Mouse (Mus musculus) G1E (cell line): ENCODE measurements around the gene Atxn2. TPM values are rescaled to one million over a fixed set of nuclear protein-coding genes. Genes with fewer than 3 reads are reported as not detected.
"Not testable (repeated sequence)": the region's sequence is repeated elsewhere in the genome, so short reads cannot be mapped to it uniquely, and the experiment has no call there.

ENCODE experiments used
- ATAC-seq: 2 replicates; pipeline ENCODE4 v1.8.0; 2016; ENCODE audit warnings: mild to moderate bottlenecking; ENCODE audit not compliant: insufficient number of reproducible peaks, poor library complexity, low FRiP score, severe bottlenecking; ENCODE audit errors: extremely low read depth
- DNase-seq: peaks from one replicate; pipeline ENCODE4 v3.0.0; 2012; ENCODE audit warnings: low spot score
- H3K27me3 ChIP-seq: 2 replicates; pipeline ENCODE4 v1.6.1; 2012; ENCODE audit warnings: mild to moderate bottlenecking, low read length, inconsistent platforms; ENCODE audit not compliant: insufficient read depth
- H3K36me3 ChIP-seq: replicated peaks from 2 replicates; pipeline ENCODE3; 2012; ENCODE audit warnings: mild to moderate bottlenecking, inconsistent platforms
- H3K4me1 ChIP-seq: 2 replicates; pipeline ENCODE4 v1.6.1; 2012; ENCODE audit warnings: low read depth, low read length, inconsistent platforms, mixed read lengths; ENCODE audit not compliant: insufficient read depth
- H3K4me3 ChIP-seq: 2 replicates; pipeline ENCODE4 v1.5.1; 2012; ENCODE audit warnings: low read depth, mild to moderate bottlenecking, inconsistent platforms, low read length, moderate library complexity, mixed read lengths
- H3K9me3 ChIP-seq: replicated peaks from 2 replicates; pipeline ENCODE4 v1.6.1; 2012; ENCODE audit warnings: inconsistent platforms
- CTCF ChIP-seq: IDR thresholded peaks from 2 replicates; pipeline ENCODE4 v1.5.1; 2012; ENCODE audit warnings: low read depth, low read length, inconsistent platforms, mixed read lengths
- GATA1 ChIP-seq: IDR thresholded peaks from 2 replicates; pipeline ENCODE4 v1.6.1; 2012; ENCODE audit warnings: borderline replicate concordance, low read length, inconsistent platforms, mixed read lengths
- GATA2 ChIP-seq: IDR thresholded peaks from 2 replicates; pipeline ENCODE4 v1.6.1; 2012; ENCODE audit warnings: low read depth, low read length, inconsistent platforms, borderline replicate concordance
- POLR2AphosphoS5 ChIP-seq: IDR thresholded peaks from 2 replicates; pipeline ENCODE4 v1.6.1; 2012; ENCODE audit warnings: low read depth, low read length, inconsistent platforms; ENCODE audit not compliant: insufficient replicate concordance
- TAL1 ChIP-seq: conservative IDR thresholded peaks from 2 replicates; pipeline ENCODE4 v1.6.1; 2012; ENCODE audit warnings: low read depth, low read length, inconsistent platforms, mixed read lengths
- polyA plus RNA-seq: library from polyadenylated mRNA; stranded (reverse); fragments of >175 nt; gene quantifications from 2 replicates; pipeline ENCODE4 v1.2.3, GENCODE M21; 2012
- total RNA-seq, 2 experiments: library from RNA; stranded (forward) in 1 of 2; stranded (reverse) in 1 of 2; fragments of 200-1000 nt in 1 of 2; fragments of >200 nt in 1 of 2; fragmentation: Nextera tagmentation in 1 of 2; gene quantifications; 2 replicates each; pipeline ENCODE4 v1.2.3; 2014 to 2017

Gene Atxn2
- total and polyA plus RNA-seq, 3 experiments, result 38.0 to 151 (median 57.5) TPM

DNA sequence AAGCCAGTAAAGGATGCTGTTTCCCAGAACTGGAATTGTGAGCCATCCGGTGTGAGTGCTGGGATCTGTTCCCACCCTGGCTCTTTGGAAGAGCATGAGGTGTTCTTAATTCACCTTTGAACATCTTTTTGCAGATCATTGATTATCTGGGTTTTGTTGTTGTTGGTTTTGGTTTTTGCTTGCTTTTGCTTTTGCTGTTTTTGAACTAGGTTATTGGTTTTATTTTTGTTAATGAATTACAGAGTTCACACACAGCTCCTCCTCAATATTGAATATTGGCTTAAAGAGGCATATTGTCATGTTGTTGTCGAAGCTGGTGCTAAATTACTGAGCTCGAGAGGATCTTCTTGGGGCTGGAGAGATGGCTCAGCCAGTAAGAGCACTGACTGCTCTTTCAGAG lies 25.5 kb downstream of the Atxn2 start:
- no peak overlapping the region for H3K4me3 ChIP-seq
- ATAC-seq (no peak), DNase-seq (no peak)
- H3K27me3 ChIP-seq, result no peaks in the 10 kb centered on the region
- H3K36me3 ChIP-seq, result peaks cover 47% of the 10 kb centered on the region
- no peak for TF ChIP-seq TAL1
- no peak for TF ChIP-seq GATA1
- TF ChIP-seq POLR2AphosphoS5, result no peak
- TF ChIP-seq GATA2, result no peak
- TF ChIP-seq CTCF, result no peak
- no peaks in the 10 kb centered on the region for H3K9me3 ChIP-seq
- peaks cover 4% of the 10 kb centered on the region; the same call in 1 of the 2 replicates for H3K4me1 ChIP-seq

DNA sequence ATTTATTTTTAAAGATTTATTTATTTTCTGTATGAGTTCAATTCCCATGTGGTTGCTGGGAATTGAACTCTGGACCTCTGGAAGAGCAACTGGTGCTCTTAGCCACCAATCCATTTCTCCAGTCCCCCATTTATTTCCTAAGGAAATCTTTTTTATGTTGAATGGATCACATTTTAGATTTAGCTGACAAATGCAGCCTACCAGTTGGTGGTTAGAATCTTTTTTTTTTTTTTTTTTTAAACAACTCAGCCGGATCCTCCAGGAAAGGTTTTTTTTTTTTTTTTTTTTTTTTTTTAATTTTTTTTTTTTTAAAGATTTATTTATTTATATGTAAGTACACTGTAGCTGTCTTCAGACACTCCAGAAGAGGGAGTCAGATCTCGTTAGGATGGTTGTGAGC lies 27.0 kb downstream of the Atxn2 start:
- not testable (repeated sequence) for H3K4me3 ChIP-seq, DNase-seq, H3K9me3 ChIP-seq, H3K27me3 ChIP-seq, ATAC-seq
- peaks cover 11% of the 10 kb centered on the region; the same call in 1 of the 2 replicates for H3K4me1 ChIP-seq
- H3K36me3 ChIP-seq, result peaks cover 39% of the 10 kb centered on the region

DNA sequence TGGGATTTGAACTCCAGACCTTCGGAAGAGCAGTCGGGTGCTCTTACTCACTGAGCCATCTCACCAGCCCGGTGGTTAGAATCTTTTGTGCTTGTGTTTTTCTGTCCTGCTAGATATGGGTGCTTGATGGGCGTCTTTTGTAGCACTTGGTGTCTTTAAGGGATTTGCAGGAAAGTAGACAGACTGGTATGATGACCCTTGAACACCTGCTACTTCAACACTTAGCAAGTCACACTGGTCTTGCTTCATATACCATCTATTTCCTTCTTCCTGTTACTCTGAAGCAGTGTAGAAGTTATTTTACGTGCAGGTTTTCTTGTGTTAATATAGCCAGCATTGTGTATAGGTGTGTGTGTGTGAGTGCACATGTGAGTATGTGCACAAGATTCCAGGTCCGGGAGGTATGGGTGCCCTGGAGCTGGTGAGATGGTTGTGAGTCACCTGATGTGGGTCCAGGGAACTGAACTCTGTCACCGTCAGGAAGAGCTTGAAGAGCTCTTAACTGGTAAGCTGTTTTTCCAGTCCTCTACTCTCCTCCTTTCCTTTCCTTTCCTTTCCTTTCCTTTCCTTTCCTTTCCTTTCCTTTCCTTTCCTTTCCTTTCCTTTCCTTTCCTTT lies 27.5 kb downstream of the Atxn2 start:
- TF ChIP-seq GATA1 (no peak), GATA2 (no peak), POLR2AphosphoS5 (no peak), CTCF (no peak), TAL1 (no peak)
- peaks cover 44% of the 10 kb centered on the region for H3K36me3 ChIP-seq
- H3K4me3 ChIP-seq, result no peak overlapping the region
- no peaks in the 10 kb centered on the region for H3K9me3 ChIP-seq
- DNase-seq (no peak), ATAC-seq (no peak)
- peaks cover 11% of the 10 kb centered on the region; the same call in 1 of the 2 replicates for H3K4me1 ChIP-seq
- H3K27me3 ChIP-seq, result no peaks in the 10 kb centered on the region

DNA sequence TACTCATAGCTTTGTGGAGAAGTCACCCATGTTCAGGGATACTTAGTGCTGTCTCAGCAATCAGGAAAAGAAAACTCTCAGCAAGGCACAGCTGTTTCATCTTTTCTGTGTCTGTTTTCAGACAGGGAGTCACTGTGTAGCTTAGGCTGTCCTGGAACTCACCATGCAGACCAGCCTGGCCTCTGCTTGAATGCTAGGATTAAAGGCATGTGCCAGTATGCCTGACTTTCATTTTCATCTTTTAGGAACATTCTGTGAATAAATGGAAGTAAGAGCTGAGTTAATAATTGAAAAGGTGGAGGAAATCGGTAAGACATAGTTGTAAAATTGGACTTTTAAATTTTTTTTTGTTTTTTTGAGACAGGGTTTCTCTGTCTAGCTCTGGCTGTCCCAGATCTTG lies 29.4 kb downstream of the Atxn2 start:
- no peaks in the 10 kb centered on the region for H3K9me3 ChIP-seq
- ATAC-seq (no peak), DNase-seq (no peak)
- H3K4me3 ChIP-seq, result no peak overlapping the region
- peaks cover 14% of the 10 kb centered on the region for H3K4me1 ChIP-seq
- TF ChIP-seq TAL1 (no peak), GATA1 (no peak), POLR2AphosphoS5 (no peak), GATA2 (no peak), CTCF (no peak)
- peaks cover 40% of the 10 kb centered on the region for H3K36me3 ChIP-seq
- no peaks in the 10 kb centered on the region for H3K27me3 ChIP-seq

DNA sequence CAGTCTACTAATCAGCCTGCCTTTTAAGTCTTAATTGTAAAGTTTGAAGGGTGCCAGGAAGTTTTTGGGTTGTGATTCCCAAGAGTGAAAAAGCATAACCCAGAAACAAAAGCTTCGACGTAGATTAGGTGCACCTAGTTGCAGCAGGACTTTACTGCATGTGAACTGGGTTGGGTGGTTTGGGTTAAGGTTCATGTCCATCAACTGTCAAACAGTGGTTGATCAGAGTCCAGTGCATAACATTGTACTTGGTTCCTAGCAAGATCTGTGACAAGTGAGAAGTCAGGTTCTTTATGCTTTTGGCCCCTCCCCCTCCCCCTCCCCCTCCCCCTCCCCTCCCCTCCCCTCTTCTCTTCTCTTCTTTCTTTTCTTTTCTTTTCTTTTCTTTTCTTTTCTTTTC lies 31.8 kb downstream of the Atxn2 start:
- DNase-seq (no peak), ATAC-seq (no peak)
- Histone ChIP-seq H3K9me3 (no peaks in the 10 kb centered on the region), H3K36me3 (peaks cover 44% of the 10 kb centered on the region), H3K4me1 (peaks cover 11% of the 10 kb centered on the region), H3K4me3 (no peak overlapping the region), H3K27me3 (no peaks in the 10 kb centered on the region)
- no peak for TF ChIP-seq TAL1
- no peak for TF ChIP-seq GATA2
- no peak for TF ChIP-seq POLR2AphosphoS5
- no peak for TF ChIP-seq GATA1
- TF ChIP-seq CTCF, result no peak

DNA sequence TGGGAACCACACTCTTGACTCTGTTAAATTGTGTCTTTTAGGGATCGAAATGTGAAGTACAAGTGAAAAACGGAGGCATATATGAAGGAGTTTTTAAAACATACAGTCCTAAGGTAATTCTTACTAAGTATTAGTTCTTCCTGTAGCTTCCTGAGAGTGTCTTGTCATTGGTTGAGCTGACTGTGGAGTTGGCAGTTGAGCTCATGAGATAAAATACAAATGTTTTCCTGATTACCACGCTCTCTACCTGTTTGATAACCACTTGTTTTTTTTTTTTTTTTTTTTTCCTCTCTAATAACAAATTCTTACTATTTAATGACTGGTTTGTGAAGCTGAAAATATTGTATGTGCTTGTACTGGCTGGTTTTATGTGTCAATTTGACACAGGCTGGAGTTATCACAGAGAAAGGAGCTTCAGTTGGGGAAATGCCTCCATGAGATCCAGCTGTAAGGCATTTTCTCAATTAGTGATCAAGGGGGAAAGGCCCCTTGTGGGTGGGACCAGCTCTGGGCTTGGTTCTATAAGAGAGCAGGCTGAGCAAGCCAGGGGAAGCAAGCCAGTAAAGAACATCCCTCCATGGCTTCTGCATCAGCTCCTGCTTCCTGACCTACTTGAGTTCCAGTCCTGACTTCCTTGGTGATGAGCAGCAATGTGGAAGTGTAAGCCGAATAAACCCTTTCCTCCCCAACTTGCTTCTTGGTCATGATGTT lies 36.9 kb downstream of the Atxn2 start:
- ATAC-seq, H3K9me3 ChIP-seq, H3K27me3 ChIP-seq, H3K4me3 ChIP-seq, H3K4me1 ChIP-seq, DNase-seq: not testable (repeated sequence)
- H3K36me3 ChIP-seq, result peaks cover 68% of the 10 kb centered on the region

DNA sequence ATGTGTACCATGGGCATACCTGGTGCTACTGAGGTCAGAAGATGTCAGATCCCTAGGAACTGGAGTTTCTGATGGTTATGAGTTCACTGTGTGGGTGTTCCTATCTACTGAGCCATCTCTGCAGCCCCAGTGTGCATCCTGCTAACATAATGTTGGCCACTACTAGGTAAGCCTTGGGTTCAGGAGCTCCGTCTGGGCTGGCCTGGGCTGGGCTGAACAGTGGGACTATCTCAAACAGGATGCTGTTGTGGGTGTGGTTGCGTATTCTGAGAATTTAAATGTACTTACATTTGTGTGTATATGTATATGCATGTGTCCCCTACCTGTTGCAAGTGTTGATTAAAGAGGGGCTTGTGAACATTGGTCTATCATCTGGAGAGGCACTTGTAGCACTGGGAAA lies 38.5 kb downstream of the Atxn2 start:
- H3K27me3 ChIP-seq, result no peaks in the 10 kb centered on the region
- TF ChIP-seq POLR2AphosphoS5, result no peak
- TF ChIP-seq GATA2, result no peak
- no peak for TF ChIP-seq TAL1
- TF ChIP-seq GATA1, result no peak
- H3K9me3 ChIP-seq, result no peaks in the 10 kb centered on the region
- DNase-seq, result no peak
- H3K4me3 ChIP-seq, result no peak overlapping the region
- peaks cover 8% of the 10 kb centered on the region for H3K4me1 ChIP-seq
- ATAC-seq, result no peak
- H3K36me3 ChIP-seq, result peaks cover 72% of the 10 kb centered on the region
